Mouse (Mus musculus) cerebellum, adult 11-12 months (tissue): ENCODE data around the gene Hadhb.
"Not testable (repeated sequence)": the region's sequence is repeated elsewhere in the genome, so short reads cannot be mapped to it uniquely, and the experiment has no call there.

ENCODE experiments used
- DNase-seq: peaks from one replicate; pipeline ENCODE4 v3.0.0; 2022

Gene Hadhb

GRCm38 (mm10) chr5:30187687-30188485, 32.8 kb downstream of the Hadhb start:
- DNase-seq, result no peak

GRCm38 (mm10) chr5:30192452-30192851, 37.4 kb downstream of the Hadhb start:
- no peak for DNase-seq

- no peak for DNase-seq
These were observed 40.3 kb downstream of the Hadhb start for GRCm38 (mm10) chr5:30195340-30195739.

- no peak for DNase-seq
These were observed 43.2 kb downstream of the Hadhb start for GRCm38 (mm10) chr5:30198257-30198656.

- no peak for DNase-seq
These were observed 46.5 kb downstream of the Hadhb start for GRCm38 (mm10) chr5:30201521-30201920.

- no peak for DNase-seq
These were observed 47.2 kb downstream of the Hadhb start for GRCm38 (mm10) chr5:30202221-30202620.

GRCm38 (mm10) chr5:30203216-30203885, 48.3 kb downstream of the Hadhb start:
- no peak for DNase-seq

GRCm38 (mm10) chr5:30204441-30204840, 49.4 kb downstream of the Hadhb start:
- no peak for DNase-seq

GRCm38 (mm10) chr5:30205034-30205433, 50.0 kb downstream of the Hadhb start:
- DNase-seq, result no peak

GRCm38 (mm10) chr5:30205493-30205892, 50.4 kb downstream of the Hadhb start, which contains the start of gene Adgrf3:
Adgrf3 (minus strand) TSS chr5:30205722.
- no peak for DNase-seq

GRCm38 (mm10) chr5:30207276-30207675, 52.2 kb downstream of the Hadhb start:
- no peak for DNase-seq

GRCm38 (mm10) chr5:30210758-30211157, 55.7 kb downstream of the Hadhb start:
- not testable (repeated sequence) for DNase-seq

GRCm38 (mm10) chr5:30214889-30215288, 59.8 kb downstream of the Hadhb start:
- peak; percentile 20 for DNase-seq

GRCm38 (mm10) chr5:30215970-30216369, 60.9 kb downstream of the Hadhb start:
- no peak for DNase-seq

- DNase-seq, result no peak
These were observed 64.7 kb downstream of the Hadhb start for GRCm38 (mm10) chr5:30219715-30220114.

- no peak for DNase-seq
These were observed 65.6 kb downstream of the Hadhb start for GRCm38 (mm10) chr5:30220666-30221065.

- no peak for DNase-seq
These were observed 67.6 kb downstream of the Hadhb start for GRCm38 (mm10) chr5:30222681-30223080.

GRCm38 (mm10) chr5:30230901-30231300, 75.9 kb downstream of the Hadhb start:
- peak; percentile 30 for DNase-seq

GRCm38 (mm10) chr5:30231891-30232270, 76.8 kb downstream of the Hadhb start:
- no peak for DNase-seq

GRCm38 (mm10) chr5:30232271-30232971, 77.4 kb downstream of the Hadhb start, which contains the start of gene Selenoi:
Selenoi (plus strand) TSS chr5:30232581.
- DNase-seq, result peak; percentile 100

GRCm38 (mm10) chr5:30233042-30233441, 78.0 kb downstream of the Hadhb start:
- DNase-seq, result peak; percentile 21

- DNase-seq, result no peak
These were observed 78.9 kb downstream of the Hadhb start for GRCm38 (mm10) chr5:30233979-30234378.
